Mouse (Mus musculus) frontal cortex, postnatal 10 days (tissue): ENCODE data around the gene Rasa3.
A peak's percentile ranks its signal among the peaks of the same experiment; 100 is the strongest.

Source experiments
- DNase-seq, 2 experiments: peaks; one replicate each; pipeline ENCODE4 v3.0.0; 2022; ENCODE audit warnings: low spot score in 2 of 2, mixed read lengths in 1 of 2

Rasa3 gene

GRCm38 (mm10) chr8:13677413-13677883 lies at the start of gene Rasa3:
TSS of gene Rasa3 (minus strand) at chr8:13677603.
- DNase-seq = peak; percentile 94 to 95

GRCm38 (mm10) chr8:13725722-13726121 lies 48.3 kb upstream of the Rasa3 start:
- DNase-seq = no peak

- no peak for DNase-seq
Measured at GRCm38 (mm10) chr8:13718980-13719379, 41.6 kb upstream of the Rasa3 start.

GRCm38 (mm10) chr8:13708514-13708913 lies 31.1 kb upstream of the Rasa3 start:
- no peak for DNase-seq

- DNase-seq = no peak
Measured at GRCm38 (mm10) chr8:13706918-13707317, 29.5 kb upstream of the Rasa3 start.

GRCm38 (mm10) chr8:13705668-13706067 lies 28.3 kb upstream of the Rasa3 start, which contains the start of gene Cfap97d2:
TSS of gene Cfap97d2 (plus strand) at chr8:13705889.
- peak; percentile 44 to 69 for DNase-seq

GRCm38 (mm10) chr8:13704301-13704700 lies 26.9 kb upstream of the Rasa3 start:
- DNase-seq = no peak

- DNase-seq = no peak
Measured at GRCm38 (mm10) chr8:13703756-13704155, 26.4 kb upstream of the Rasa3 start.

- no peak for DNase-seq
Measured at GRCm38 (mm10) chr8:13702755-13703154, 25.4 kb upstream of the Rasa3 start.

- no peak for DNase-seq
Measured at GRCm38 (mm10) chr8:13699323-13699949, 22.0 kb upstream of the Rasa3 start.

- no peak for DNase-seq
Measured at GRCm38 (mm10) chr8:13698281-13698680, 20.9 kb upstream of the Rasa3 start.

- no peak for DNase-seq
Measured at GRCm38 (mm10) chr8:13697681-13698080, 20.3 kb upstream of the Rasa3 start.

GRCm38 (mm10) chr8:13697196-13697595 lies 19.8 kb upstream of the Rasa3 start:
- no peak for DNase-seq

- no peak for DNase-seq
Measured at GRCm38 (mm10) chr8:13696157-13696556, 18.8 kb upstream of the Rasa3 start.

GRCm38 (mm10) chr8:13695203-13695867 lies 17.9 kb upstream of the Rasa3 start:
- DNase-seq = no peak

- no peak for DNase-seq
Measured at GRCm38 (mm10) chr8:13694735-13695134, 17.3 kb upstream of the Rasa3 start.

GRCm38 (mm10) chr8:13692302-13693066 lies 15.1 kb upstream of the Rasa3 start:
- no peak for DNase-seq

- no peak for DNase-seq
Measured at GRCm38 (mm10) chr8:13689331-13689730, 11.9 kb upstream of the Rasa3 start.

- no peak for DNase-seq
Measured at GRCm38 (mm10) chr8:13688461-13688860, 11.1 kb upstream of the Rasa3 start.

GRCm38 (mm10) chr8:13687941-13688340 lies 10.5 kb upstream of the Rasa3 start:
- no peak for DNase-seq

GRCm38 (mm10) chr8:13687101-13687717 lies 9.8 kb upstream of the Rasa3 start:
- DNase-seq = no peak

- DNase-seq = no peak
Measured at GRCm38 (mm10) chr8:13686426-13686825, 9.0 kb upstream of the Rasa3 start.
